Mouse (Mus musculus): ENCODE measurements around the gene Rap1gap.

GRCm38 (mm10) chr4:137778397-137779184 lies 114.1 kb downstream of the Rap1gap start:
- TF ChIP-seq CTCF (IDR thresholded peaks at IDR 0.05; ENCODE audit: borderline replicate concordance, insufficient read depth, low read depth, low read length) (no peak), POLR2A (IDR thresholded peaks at IDR 0.05; ENCODE audit: borderline replicate concordance, insufficient read depth, low read length) (no peak)

Data from cerebellum, adult 2 months (tissue).